Mouse (Mus musculus): ENCODE measurements around the gene Dhdh. TPM values are rescaled to one million over a fixed set of nuclear protein-coding genes. Genes with fewer than 3 reads are reported as not detected.

The Dhdh gene
- total and polyA plus RNA-seq, 2 experiments = 37.7 to 73.7 TPM

GRCm38 (mm10) chr7:45507583-45507982 is 19.0 kb upstream of the Dhdh start:
- H3K4me1 ChIP-seq (ENCODE audit: control insufficient read depth, insufficient read depth, low read length) = peaks cover 13% of the 10 kb centered on the region
- H3K27ac ChIP-seq (replicated peaks; ENCODE audit: insufficient read depth, low read depth, low read length) = no peak overlapping the region
- H3K9ac ChIP-seq (ENCODE audit: low read depth, low read length) = no peak overlapping the region
- H3K4me3 ChIP-seq (ENCODE audit: insufficient read depth, low read depth, low read length) = no peak overlapping the region
- TF ChIP-seq POLR2A (IDR thresholded peaks at IDR 0.05; ENCODE audit: extremely low read depth, insufficient read depth, low read length) = no peak
- TF ChIP-seq CTCF (IDR thresholded peaks at IDR 0.05; ENCODE audit: low read depth, low read length) = no peak
- no peaks in the 10 kb centered on the region for H3K27me3 ChIP-seq (ENCODE audit: control insufficient read depth, insufficient read depth, low read length)
- H3K79me2 ChIP-seq (ENCODE audit: control insufficient read depth, insufficient read depth, low read length) = peaks cover 12% of the 10 kb centered on the region; the same call in 1 of the 2 replicates
- DNase-seq (ENCODE audit: extremely low read depth, low read depth, low spot score) = peak; percentile 41
- WGBS = 70% methylated on average over 6 of the region's 6 CpGs
- no peaks in the 10 kb centered on the region for H3K36me3 ChIP-seq (ENCODE audit: control insufficient read depth, insufficient read depth, low read length)

DNA sequence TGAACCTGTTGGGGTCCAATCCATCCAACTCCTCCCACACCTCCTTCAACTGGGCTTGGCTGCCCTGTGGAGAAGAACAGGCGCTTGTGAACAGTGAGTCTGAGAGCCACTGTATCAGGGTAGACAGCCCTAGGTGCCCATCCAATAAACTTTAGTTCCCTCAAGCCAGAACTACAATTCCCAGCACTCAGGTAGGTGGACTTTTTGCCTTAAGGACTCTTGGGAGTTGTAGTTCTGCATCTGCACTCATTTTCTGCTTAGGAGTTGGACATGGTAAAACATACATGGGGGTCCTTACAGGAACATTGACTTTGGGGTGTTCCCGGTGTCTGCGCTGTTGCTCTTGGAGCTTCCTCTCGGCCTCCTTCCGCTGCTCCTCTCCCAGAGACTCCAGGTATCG is 9.8 kb upstream of the Dhdh start:
- Histone ChIP-seq H3K79me2 (ENCODE audit: control insufficient read depth, insufficient read depth, low read length) (no peaks in the 10 kb centered on the region), H3K4me3 (ENCODE audit: insufficient read depth, low read depth, low read length) (no peak overlapping the region), H3K27me3 (ENCODE audit: control insufficient read depth, insufficient read depth, low read length) (no peaks in the 10 kb centered on the region), H3K9ac (ENCODE audit: low read depth, low read length) (no peak overlapping the region), H3K4me1 (ENCODE audit: control insufficient read depth, insufficient read depth, low read length) (peaks cover 2% of the 10 kb centered on the region), H3K36me3 (ENCODE audit: control insufficient read depth, insufficient read depth, low read length) (peaks cover 22% of the 10 kb centered on the region), H3K27ac (replicated peaks; ENCODE audit: insufficient read depth, low read depth, low read length) (no peak overlapping the region)
- no peak for DNase-seq (ENCODE audit: extremely low read depth, low read depth, low spot score)
- TF ChIP-seq POLR2A (IDR thresholded peaks at IDR 0.05; ENCODE audit: extremely low read depth, insufficient read depth, low read length) (no peak), CTCF (IDR thresholded peaks at IDR 0.05; ENCODE audit: low read depth, low read length) (no peak)
- WGBS = 97% methylated on average over 6 of the region's 6 CpGs

DNA sequence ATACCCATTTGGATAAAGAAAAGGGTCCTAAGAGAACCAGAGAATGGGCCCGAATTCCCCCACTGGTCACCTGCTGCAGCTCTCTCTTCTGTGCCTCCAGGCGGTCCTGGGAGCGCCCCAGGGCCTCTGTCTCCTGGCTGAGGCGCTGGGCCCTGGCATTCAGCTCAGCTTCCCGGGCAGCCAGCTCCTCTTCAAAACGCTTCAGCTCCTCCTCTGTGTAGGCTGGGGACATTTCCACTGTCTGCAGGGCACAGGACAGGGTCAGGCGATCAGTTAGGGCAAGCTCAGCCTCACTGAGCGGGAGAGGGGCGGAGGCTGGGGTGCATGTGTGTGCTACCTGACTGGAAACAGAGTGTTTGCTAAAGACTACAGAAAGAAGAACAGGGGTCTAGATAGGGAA is 5.9 kb upstream of the Dhdh start:
- H3K27ac ChIP-seq (replicated peaks; ENCODE audit: insufficient read depth, low read depth, low read length) = 0 out of 2 replicates have a peak overlapping the region, but pooled peaks have one; percentile 4
- peaks cover 24% of the 10 kb centered on the region for H3K4me1 ChIP-seq (ENCODE audit: control insufficient read depth, insufficient read depth, low read length)
- no peaks in the 10 kb centered on the region for H3K27me3 ChIP-seq (ENCODE audit: control insufficient read depth, insufficient read depth, low read length)
- peak; percentile 69 for DNase-seq (ENCODE audit: extremely low read depth, low read depth, low spot score)
- no peak overlapping the region for H3K9ac ChIP-seq (ENCODE audit: low read depth, low read length)
- peaks cover 17% of the 10 kb centered on the region; the same call in 1 of the 2 replicates for H3K36me3 ChIP-seq (ENCODE audit: control insufficient read depth, insufficient read depth, low read length)
- 67% methylated on average over 9 of the region's 9 CpGs for WGBS
- H3K4me3 ChIP-seq (ENCODE audit: insufficient read depth, low read depth, low read length) = no peak overlapping the region
- TF ChIP-seq POLR2A (IDR thresholded peaks at IDR 0.05; ENCODE audit: extremely low read depth, insufficient read depth, low read length) = no peak
- no peak for TF ChIP-seq CTCF (IDR thresholded peaks at IDR 0.05; ENCODE audit: low read depth, low read length)
- no peaks in the 10 kb centered on the region for H3K79me2 ChIP-seq (ENCODE audit: control insufficient read depth, insufficient read depth, low read length)

DNA sequence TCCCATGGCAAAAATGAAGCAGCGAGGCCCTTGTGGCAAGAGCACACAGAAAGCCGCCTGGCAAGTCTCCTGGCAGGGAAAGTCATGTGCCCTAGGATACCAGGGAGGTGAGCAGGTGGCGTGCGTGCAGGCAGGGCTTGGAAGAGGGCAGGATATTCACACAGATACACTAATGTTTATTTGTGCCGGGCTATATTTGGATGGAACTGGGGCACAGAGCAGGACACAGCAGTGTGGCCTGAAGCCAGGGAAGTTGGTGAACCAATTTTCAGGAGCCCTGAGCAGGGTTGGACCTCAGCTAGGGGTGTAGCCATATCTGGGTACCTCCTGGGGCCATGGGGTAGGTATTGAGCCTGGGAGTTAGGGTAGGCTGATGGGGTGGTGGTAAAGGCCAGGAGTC is 4.3 kb upstream of the Dhdh start:
- Histone ChIP-seq H3K36me3 (ENCODE audit: control insufficient read depth, insufficient read depth, low read length) (peaks cover 9% of the 10 kb centered on the region; the same call in 1 of the 2 replicates), H3K4me3 (ENCODE audit: insufficient read depth, low read depth, low read length) (no peak overlapping the region), H3K4me1 (ENCODE audit: control insufficient read depth, insufficient read depth, low read length) (peaks cover 30% of the 10 kb centered on the region), H3K27ac (replicated peaks; ENCODE audit: insufficient read depth, low read depth, low read length) (peak overlapping the region; percentile 84), H3K27me3 (ENCODE audit: control insufficient read depth, insufficient read depth, low read length) (no peaks in the 10 kb centered on the region), H3K9ac (ENCODE audit: low read depth, low read length) (no peak overlapping the region), H3K79me2 (ENCODE audit: control insufficient read depth, insufficient read depth, low read length) (peaks cover 4% of the 10 kb centered on the region; the same call in 1 of the 2 replicates)
- 17% methylated on average over 5 of the region's 5 CpGs for WGBS
- peak; percentile 97 for DNase-seq (ENCODE audit: extremely low read depth, low read depth, low spot score)
- no peak for TF ChIP-seq POLR2A (IDR thresholded peaks at IDR 0.05; ENCODE audit: extremely low read depth, insufficient read depth, low read length)
- no peak for TF ChIP-seq CTCF (IDR thresholded peaks at IDR 0.05; ENCODE audit: low read depth, low read length)

DNA sequence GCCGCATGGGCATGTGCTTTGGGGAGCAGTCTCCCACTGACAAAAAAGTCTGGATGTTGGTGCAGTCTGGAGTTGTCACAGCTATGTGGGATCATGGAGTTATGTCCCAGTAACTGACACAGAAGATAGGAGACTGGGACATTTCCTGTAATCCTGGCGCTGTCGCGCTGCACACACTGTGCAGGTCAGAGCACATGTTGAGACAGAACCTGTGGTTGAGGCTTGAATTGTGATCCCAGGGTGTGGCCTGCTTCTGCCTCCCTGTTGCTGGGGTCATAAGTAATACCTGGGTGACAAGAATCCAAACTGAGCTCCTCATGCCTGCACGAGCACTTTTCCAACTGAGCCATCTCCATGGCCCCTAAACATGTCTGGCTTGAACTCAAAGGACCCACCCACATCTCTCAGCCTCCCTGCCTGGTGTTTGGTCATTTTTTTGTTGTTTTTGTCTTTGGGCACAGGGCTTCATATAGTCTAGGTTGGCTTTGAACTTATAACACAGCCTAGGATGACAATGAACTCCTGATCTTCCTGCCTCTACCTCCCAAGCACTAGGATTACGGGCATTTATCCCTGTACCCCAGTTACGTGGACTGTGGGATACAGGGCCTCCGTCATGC is 3.7 kb upstream of the Dhdh start:
- H3K36me3 ChIP-seq (ENCODE audit: control insufficient read depth, insufficient read depth, low read length) = peaks cover 9% of the 10 kb centered on the region; the same call in 1 of the 2 replicates
- TF ChIP-seq CTCF (IDR thresholded peaks at IDR 0.05; ENCODE audit: low read depth, low read length) = no peak
- no peak for TF ChIP-seq POLR2A (IDR thresholded peaks at IDR 0.05; ENCODE audit: extremely low read depth, insufficient read depth, low read length)
- no peak for DNase-seq (ENCODE audit: extremely low read depth, low read depth, low spot score)
- no peaks in the 10 kb centered on the region for H3K27me3 ChIP-seq (ENCODE audit: control insufficient read depth, insufficient read depth, low read length)
- H3K27ac ChIP-seq (replicated peaks; ENCODE audit: insufficient read depth, low read depth, low read length) = peak overlapping the region; percentile 57
- H3K4me3 ChIP-seq (ENCODE audit: insufficient read depth, low read depth, low read length) = no peak overlapping the region
- H3K79me2 ChIP-seq (ENCODE audit: control insufficient read depth, insufficient read depth, low read length) = peaks cover 6% of the 10 kb centered on the region; the same call in 1 of the 2 replicates
- H3K4me1 ChIP-seq (ENCODE audit: control insufficient read depth, insufficient read depth, low read length) = peaks cover 32% of the 10 kb centered on the region
- no peak overlapping the region for H3K9ac ChIP-seq (ENCODE audit: low read depth, low read length)
- 72% methylated on average over 8 of the region's 8 CpGs for WGBS

DNA sequence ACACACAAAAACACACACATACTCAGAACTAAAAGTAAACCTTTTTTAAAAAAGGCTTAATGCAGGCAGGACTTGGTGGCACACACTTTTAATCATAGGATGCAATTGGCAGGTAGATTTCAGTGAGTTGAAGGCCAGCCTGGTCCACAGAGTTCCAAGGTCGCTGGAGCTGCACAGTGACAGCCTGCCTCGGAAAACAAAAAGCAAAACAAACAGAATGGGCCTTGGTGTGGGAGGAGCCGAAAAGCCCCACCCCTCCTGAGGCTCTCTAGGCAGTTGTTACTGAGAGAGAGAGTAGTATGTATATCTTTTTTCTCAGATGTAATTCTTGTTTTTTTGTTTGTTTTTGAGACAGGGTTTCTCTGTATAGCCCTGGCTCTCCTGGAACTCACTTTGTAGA is 2.7 kb upstream of the Dhdh start:
- Histone ChIP-seq H3K27ac (replicated peaks; ENCODE audit: insufficient read depth, low read depth, low read length) (peak overlapping the region; percentile 91), H3K79me2 (ENCODE audit: control insufficient read depth, insufficient read depth, low read length) (peaks cover 9% of the 10 kb centered on the region; the same call in 1 of the 2 replicates), H3K4me3 (ENCODE audit: insufficient read depth, low read depth, low read length) (no peak overlapping the region), H3K27me3 (ENCODE audit: control insufficient read depth, insufficient read depth, low read length) (no peaks in the 10 kb centered on the region), H3K36me3 (ENCODE audit: control insufficient read depth, insufficient read depth, low read length) (peaks cover 9% of the 10 kb centered on the region; the same call in 1 of the 2 replicates), H3K4me1 (ENCODE audit: control insufficient read depth, insufficient read depth, low read length) (peaks cover 39% of the 10 kb centered on the region), H3K9ac (ENCODE audit: low read depth, low read length) (peak overlapping the region; percentile 61; the same call in 1 of the 2 replicates)
- peak; percentile 95 for DNase-seq (ENCODE audit: extremely low read depth, low read depth, low spot score)
- 4% methylated on average over 3 of the region's 3 CpGs for WGBS
- no peak for TF ChIP-seq CTCF (IDR thresholded peaks at IDR 0.05; ENCODE audit: low read depth, low read length)

All from liver, adult 2 months (tissue).